Mouse (Mus musculus): ENCODE measurements around the gene Bzw2.
A peak's percentile ranks its signal among the peaks of the same experiment; 100 is the strongest.
"Not testable (repeated sequence)": the region's sequence is repeated elsewhere in the genome, so short reads cannot be mapped to it uniquely, and the experiment has no call there.

Bzw2 gene

GRCm38 (mm10) chr12:36157638-36158308 is at the start of gene Bzw2:
Gene Bzw2 (minus strand): TSS chr12:36158080.
- peak; percentile 82 for DNase-seq (ENCODE audit: extremely low read depth, low read depth)

- DNase-seq (ENCODE audit: extremely low read depth, low read depth) = no peak
Observed at GRCm38 (mm10) chr12:36207072-36207799, 49.4 kb upstream of the Bzw2 start.

GRCm38 (mm10) chr12:36205579-36206119 is 47.8 kb upstream of the Bzw2 start:
- DNase-seq (ENCODE audit: extremely low read depth, low read depth) = not testable (repeated sequence)

- DNase-seq (ENCODE audit: extremely low read depth, low read depth) = no peak
Observed at GRCm38 (mm10) chr12:36194976-36195375, 37.1 kb upstream of the Bzw2 start.

- DNase-seq (ENCODE audit: extremely low read depth, low read depth) = no peak
Observed at GRCm38 (mm10) chr12:36190343-36190742, 32.5 kb upstream of the Bzw2 start.

- DNase-seq (ENCODE audit: extremely low read depth, low read depth) = no peak
Observed at GRCm38 (mm10) chr12:36189610-36190009, 31.7 kb upstream of the Bzw2 start.

- DNase-seq (ENCODE audit: extremely low read depth, low read depth) = no peak
Observed at GRCm38 (mm10) chr12:36187081-36187480, 29.2 kb upstream of the Bzw2 start.

DNA sequence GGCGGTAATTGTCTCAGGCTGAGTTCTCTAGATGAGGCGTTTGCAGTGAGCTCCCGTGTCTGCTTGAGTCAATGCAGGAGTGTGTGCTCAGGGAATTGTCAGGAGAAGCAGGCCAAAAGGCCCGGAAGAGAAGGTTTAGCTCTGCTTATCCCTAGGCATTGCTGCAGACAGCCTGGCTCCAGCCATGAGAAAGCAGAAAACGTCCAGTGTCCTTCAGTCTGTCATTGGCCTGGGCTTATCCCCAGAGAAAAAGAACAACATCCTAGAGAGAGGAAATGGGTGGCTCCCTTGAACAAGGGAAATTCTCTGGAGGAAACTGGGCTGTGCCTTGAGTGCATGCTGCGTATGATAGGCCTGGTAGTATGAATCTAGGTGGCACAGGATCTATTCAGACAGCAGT is 24.7 kb upstream of the Bzw2 start:
- no peak for DNase-seq (ENCODE audit: extremely low read depth, low read depth)

DNA sequence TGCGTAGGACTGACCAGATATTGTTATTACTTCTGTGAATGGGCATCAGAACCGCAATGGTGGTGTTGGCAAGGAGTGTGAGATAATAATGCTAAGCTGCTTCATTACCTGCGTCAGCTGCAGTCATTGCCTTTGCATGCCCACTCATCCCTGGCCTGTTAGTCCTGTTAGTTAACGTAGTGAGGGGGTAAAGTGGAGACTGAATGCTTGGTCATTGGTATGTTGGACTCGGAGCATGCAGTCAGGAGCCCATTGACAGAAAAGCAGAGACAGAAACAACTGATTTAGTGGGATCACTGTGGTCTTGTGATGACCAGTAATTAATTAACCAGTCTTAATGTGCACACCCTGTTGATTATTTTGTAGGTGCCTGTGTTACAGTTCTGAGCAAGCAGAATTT is 19.3 kb upstream of the Bzw2 start:
- DNase-seq (ENCODE audit: extremely low read depth, low read depth) = no peak

- DNase-seq (ENCODE audit: extremely low read depth, low read depth) = no peak
Observed at GRCm38 (mm10) chr12:36165299-36165698, 7.4 kb upstream of the Bzw2 start.

GRCm38 (mm10) chr12:36164126-36164791 is 6.4 kb upstream of the Bzw2 start:
- no peak for DNase-seq (ENCODE audit: extremely low read depth, low read depth)

DNA sequence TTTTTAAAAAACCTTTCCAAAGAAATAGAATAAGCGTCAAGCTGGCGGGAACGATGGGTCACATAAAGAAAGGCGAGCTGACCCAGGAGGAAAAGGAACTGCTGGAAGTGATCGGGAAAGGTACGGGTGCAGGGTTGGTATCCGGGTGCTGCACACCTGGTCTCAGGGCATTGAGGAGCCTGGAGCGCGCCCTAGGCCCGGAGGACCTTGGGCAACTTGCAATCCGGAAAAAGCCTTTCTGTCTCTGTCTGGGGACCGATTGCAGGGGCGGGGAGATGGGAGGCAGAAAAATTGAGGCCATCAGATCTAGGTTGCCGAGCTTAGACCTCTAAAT is 609 bp downstream of the Bzw2 start:
- no peak for DNase-seq (ENCODE audit: extremely low read depth, low read depth)

- peak; percentile 85 for DNase-seq (ENCODE audit: extremely low read depth, low read depth)
Observed at GRCm38 (mm10) chr12:36156637-36157303, 1.1 kb downstream of the Bzw2 start, which contains the start of gene Ankmy2. Gene Ankmy2 (plus strand): TSS chr12:36157114.

GRCm38 (mm10) chr12:36156101-36156636 is 1.7 kb downstream of the Bzw2 start:
- DNase-seq (ENCODE audit: extremely low read depth, low read depth) = no peak

DNA sequence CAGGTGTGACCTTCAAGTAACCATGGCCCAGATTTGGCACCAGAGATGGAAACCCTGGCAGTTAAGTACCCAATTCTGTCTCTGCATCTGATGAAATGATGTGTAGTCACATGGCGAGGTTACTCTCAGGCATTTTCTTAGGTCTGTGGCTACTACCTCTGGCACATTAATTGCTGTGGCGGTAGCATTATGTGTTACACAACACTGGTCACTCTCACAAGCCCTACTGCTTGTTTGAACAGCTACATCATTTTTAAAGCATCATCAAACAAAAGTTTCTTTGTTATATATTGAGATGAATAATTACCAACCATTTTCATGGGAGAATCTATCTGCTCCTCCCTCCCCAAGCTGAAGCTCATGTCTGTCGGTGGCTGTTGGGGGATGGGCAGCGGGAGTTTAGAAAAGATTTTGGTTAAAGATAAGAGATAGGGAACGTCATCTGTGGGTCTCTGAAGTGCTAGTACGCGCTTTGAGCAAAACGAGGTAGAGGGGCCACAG is 2.7 kb downstream of the Bzw2 start:
- DNase-seq (ENCODE audit: extremely low read depth, low read depth) = no peak

DNA sequence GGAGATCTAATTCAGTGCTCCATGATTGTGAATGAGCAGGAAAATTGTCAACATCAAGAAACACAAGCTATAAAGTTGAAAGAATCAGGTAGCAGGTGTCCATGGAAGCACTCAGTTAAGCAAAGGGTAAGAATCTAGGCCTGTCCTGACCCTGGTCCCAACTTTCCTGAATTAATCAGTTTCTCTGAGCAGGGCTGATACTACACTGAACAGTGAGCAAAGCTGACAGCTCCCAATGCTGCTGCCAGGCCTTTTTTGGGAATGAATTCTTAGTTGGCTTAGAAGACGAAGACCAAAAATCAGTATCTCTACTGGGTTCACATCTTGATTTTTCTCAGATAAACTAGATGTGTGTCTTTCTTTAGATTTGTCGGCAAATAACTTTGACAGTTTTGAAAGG is 7.1 kb downstream of the Bzw2 start:
- DNase-seq (ENCODE audit: extremely low read depth, low read depth) = no peak

DNA sequence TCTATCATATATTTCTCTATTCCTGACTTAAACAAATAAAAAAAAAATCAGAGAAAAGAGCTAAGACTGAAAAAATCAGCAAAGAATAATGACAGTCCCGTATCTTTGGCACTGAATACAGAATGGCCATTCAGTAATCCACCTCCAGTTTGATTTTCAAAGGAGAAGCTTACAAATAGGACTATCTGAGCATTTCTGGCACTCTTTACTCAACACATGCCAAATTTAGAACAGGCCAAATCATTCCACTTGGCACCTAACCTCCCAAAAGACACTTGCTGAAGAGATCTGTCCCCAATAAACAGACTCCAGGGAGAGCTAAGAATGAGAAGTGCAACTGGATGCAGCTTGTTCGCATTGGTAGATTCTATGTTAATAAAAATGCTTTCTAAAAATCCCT is 7.6 kb downstream of the Bzw2 start:
- no peak for DNase-seq (ENCODE audit: extremely low read depth, low read depth)

- no peak for DNase-seq (ENCODE audit: extremely low read depth, low read depth)
Observed at GRCm38 (mm10) chr12:36146230-36147011, 11.5 kb downstream of the Bzw2 start.

DNA sequence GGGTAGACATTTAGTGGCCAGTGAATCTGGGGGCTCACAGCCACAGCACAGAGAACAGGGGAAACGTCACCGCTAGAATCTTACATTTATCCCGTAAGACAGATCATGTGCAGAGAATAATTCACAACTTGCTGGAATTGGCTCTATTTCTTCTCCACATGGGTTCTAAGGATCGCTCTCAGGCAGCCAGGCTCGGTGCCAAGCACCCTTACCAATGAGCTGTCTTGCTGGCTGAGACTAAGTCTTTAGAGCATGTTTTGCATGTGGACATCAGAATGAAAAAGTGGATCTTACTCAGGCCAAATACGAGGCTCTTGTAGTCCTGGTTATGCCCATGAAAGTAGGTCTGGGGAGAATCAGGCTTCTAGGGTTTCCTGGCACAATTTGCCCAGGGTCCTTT is 17.5 kb downstream of the Bzw2 start:
- no peak for DNase-seq (ENCODE audit: extremely low read depth, low read depth)

GRCm38 (mm10) chr12:36137192-36137591 is 20.7 kb downstream of the Bzw2 start:
- no peak for DNase-seq (ENCODE audit: extremely low read depth, low read depth)

Measured in MEL-GATA-1-ER (cell line).